28 mouse cellular contexts compared by ENCODE assay signal in genomic region chr6:58913551-58913950, GRCm38 (mm10). TPM values are rescaled to one million over a fixed set of nuclear protein-coding genes. Genes with fewer than 3 reads are reported as not detected.
DNase-seq lines count a peak whose midpoint lies in the region; ATAC-seq and TF ChIP-seq lines count a peak whose summit lies in the region.
"Had no signal": no experiment of that assay in that cellular context is flagged by ENCODE, and none has a peak within 500 bp of the region (broad histone marks: within the 10 kb centered on the region; RNA-seq: fewer than 3 reads in every experiment).

No protein-coding gene starts in this region.

- DNase-seq in intestine, embryonic 14.5 days (ENCODE audit: low spot score) = no peak
- DNase-seq in kidney, postnatal 0 days (ENCODE audit: low spot score) = peak; percentile 77
- DNase-seq in kidney, adult 9 months = no peak
- DNase-seq in lung, postnatal 36 days = no peak
- DNase-seq in stomach, postnatal 0 days (ENCODE audit: low spot score) = no peak
- DNase-seq: adrenal gland, adult 8-10 months; adrenal gland, postnatal 25 days; cerebellum, adult 11-12 months; cerebellum, adult 8-10 months; cerebellum, postnatal 10 days; cerebellum, postnatal 36 days; embryo, embryonic 11 days; gastrocnemius, postnatal 25 days; heart, adult 18-20 months; heart, postnatal 10 days; heart, postnatal 36 days had no signal

- no peaks in the 10 kb centered on the region for H3K9me3 ChIP-seq in intestine, embryonic 14.5 days (ENCODE audit: control insufficient read depth, low read length)
- H3K9me3 ChIP-seq in intestine, postnatal 0 days (ENCODE audit: control insufficient read depth) = no peaks in the 10 kb centered on the region
- no peaks in the 10 kb centered on the region for H3K9me3 ChIP-seq in kidney, postnatal 0 days (replicated peaks; ENCODE audit: low read length)
- no peaks in the 10 kb centered on the region for H3K9me3 ChIP-seq in lung, embryonic 15.5 days
- no peaks in the 10 kb centered on the region for H3K9me3 ChIP-seq in stomach, embryonic 16.5 days (replicated peaks; ENCODE audit: control insufficient read depth, low read length)
- no peaks in the 10 kb centered on the region for H3K9me3 ChIP-seq in stomach, postnatal 0 days (ENCODE audit: control insufficient read depth, low read length)
- H3K9me3 ChIP-seq: embryonic facial prominence, embryonic 10.5 days; embryonic facial prominence, embryonic 13.5 days; forebrain, embryonic 12.5 days; forebrain, embryonic 15.5 days; heart, embryonic 12.5 days; heart, embryonic 15.5 days; hindbrain, embryonic 10.5 days had no signal

- no peaks in the 10 kb centered on the region for H3K4me1 ChIP-seq in intestine, embryonic 14.5 days (replicated peaks; ENCODE audit: control insufficient read depth, insufficient read depth, low read length)
- H3K4me1 ChIP-seq in intestine, postnatal 0 days (replicated peaks; ENCODE audit: control insufficient read depth, insufficient read depth, low read length) = no peaks in the 10 kb centered on the region
- H3K4me1 ChIP-seq in kidney, postnatal 0 days (replicated peaks; ENCODE audit: insufficient read depth, low read length) = no peaks in the 10 kb centered on the region
- no peaks in the 10 kb centered on the region for H3K4me1 ChIP-seq in lung, embryonic 15.5 days
- H3K4me1 ChIP-seq in stomach, embryonic 16.5 days (ENCODE audit: control insufficient read depth, insufficient read depth, low read length) = no peaks in the 10 kb centered on the region
- no peaks in the 10 kb centered on the region for H3K4me1 ChIP-seq in stomach, postnatal 0 days (replicated peaks; ENCODE audit: control insufficient read depth, insufficient read depth)
- H3K4me1 ChIP-seq: embryonic facial prominence, embryonic 10.5 days; embryonic facial prominence, embryonic 13.5 days; forebrain, embryonic 12.5 days; forebrain, embryonic 15.5 days; heart, embryonic 12.5 days; heart, embryonic 15.5 days; hindbrain, embryonic 10.5 days had no signal

- ATAC-seq in intestine, embryonic 14.5 days (replicated peaks; ENCODE audit: low FRiP score, low TSS enrichment, low read depth) = no peak
- no peak for ATAC-seq in intestine, postnatal 0 days
- no peak for ATAC-seq in kidney, postnatal 0 days (replicated peaks; ENCODE audit: low FRiP score, low read depth)
- ATAC-seq in lung, embryonic 15.5 days (ENCODE audit: borderline replicate concordance, extremely low read depth, low FRiP score, low TSS enrichment) = peak; percentile 85
- peak; percentile 53; the same call in 1 of the 2 replicates for ATAC-seq in stomach, embryonic 16.5 days (ENCODE audit: insufficient read depth, low FRiP score)
- no peak for ATAC-seq in stomach, postnatal 0 days (ENCODE audit: low FRiP score, low TSS enrichment)
- ATAC-seq: activated CD4-positive, CD25-positive, alpha-beta regulatory T cell, adult 4 months; forebrain, embryonic 15.5 days had no signal

- no peak overlapping the region for H3K9ac ChIP-seq in intestine, embryonic 14.5 days (ENCODE audit: low read length)
- no peak overlapping the region for H3K9ac ChIP-seq in intestine, postnatal 0 days (ENCODE audit: low read depth, low read length)
- no peak overlapping the region for H3K9ac ChIP-seq in kidney, postnatal 0 days (ENCODE audit: low read depth, low read length)
- H3K9ac ChIP-seq in lung, embryonic 15.5 days = no peak overlapping the region
- H3K9ac ChIP-seq in stomach, embryonic 16.5 days (ENCODE audit: low read length) = no peak overlapping the region
- no peak overlapping the region for H3K9ac ChIP-seq in stomach, postnatal 0 days (ENCODE audit: low read length)
- H3K9ac ChIP-seq: embryonic facial prominence, embryonic 13.5 days; forebrain, embryonic 12.5 days; forebrain, embryonic 15.5 days; heart, embryonic 12.5 days; heart, embryonic 15.5 days had no signal

- TF ChIP-seq EP300 in stomach, postnatal 0 days (optimal IDR thresholded peaks at IDR 0.05) = no peak

- no peak overlapping the region for H3K4me3 ChIP-seq in intestine, embryonic 14.5 days (ENCODE audit: low read depth, low read length)
- H3K4me3 ChIP-seq in intestine, postnatal 0 days (ENCODE audit: low read depth, low read length) = no peak overlapping the region
- no peak overlapping the region for H3K4me3 ChIP-seq in kidney, postnatal 0 days (replicated peaks; ENCODE audit: low read depth, low read length)
- no peak overlapping the region for H3K4me3 ChIP-seq in lung, embryonic 15.5 days
- H3K4me3 ChIP-seq in stomach, embryonic 16.5 days (replicated peaks; ENCODE audit: low read length) = no peak overlapping the region
- no peak overlapping the region for H3K4me3 ChIP-seq in stomach, postnatal 0 days (ENCODE audit: low read depth, low read length)
- H3K4me3 ChIP-seq: embryonic facial prominence, embryonic 10.5 days; embryonic facial prominence, embryonic 13.5 days; erythroblast, embryonic 14.5 days; forebrain, embryonic 12.5 days; forebrain, embryonic 15.5 days; heart, embryonic 12.5 days; heart, embryonic 15.5 days; hindbrain, embryonic 10.5 days had no signal

- H3K4me2 ChIP-seq in intestine, embryonic 14.5 days (ENCODE audit: low read length) = no peak overlapping the region
- H3K4me2 ChIP-seq in intestine, postnatal 0 days (replicated peaks; ENCODE audit: low read depth) = no peak overlapping the region
- no peak overlapping the region for H3K4me2 ChIP-seq in kidney, postnatal 0 days (ENCODE audit: low read length)
- no peak overlapping the region for H3K4me2 ChIP-seq in lung, embryonic 15.5 days
- H3K4me2 ChIP-seq in stomach, embryonic 16.5 days (ENCODE audit: low read depth, low read length) = no peak overlapping the region
- H3K4me2 ChIP-seq in stomach, postnatal 0 days (replicated peaks; ENCODE audit: low read depth) = no peak overlapping the region
- H3K4me2 ChIP-seq: embryonic facial prominence, embryonic 13.5 days; forebrain, embryonic 12.5 days; forebrain, embryonic 15.5 days; heart, embryonic 12.5 days; heart, embryonic 15.5 days had no signal

- TF ChIP-seq CTCF in intestine, postnatal 0 days (IDR thresholded peaks at IDR 0.05; ENCODE audit: low read depth) = no peak
- no peak for TF ChIP-seq CTCF in kidney, postnatal 0 days (IDR thresholded peaks at IDR 0.05; ENCODE audit: low read depth)
- no peak for TF ChIP-seq CTCF in stomach, postnatal 0 days (IDR thresholded peaks at IDR 0.05; ENCODE audit: low read depth)

- no peaks in the 10 kb centered on the region for H3K27me3 ChIP-seq in intestine, embryonic 14.5 days (replicated peaks; ENCODE audit: control insufficient read depth, insufficient read depth, low read length)
- no peaks in the 10 kb centered on the region for H3K27me3 ChIP-seq in intestine, postnatal 0 days (replicated peaks; ENCODE audit: control insufficient read depth, insufficient read depth, low read length)
- H3K27me3 ChIP-seq in kidney, postnatal 0 days (ENCODE audit: insufficient read depth, low read length) = no peaks in the 10 kb centered on the region
- H3K27me3 ChIP-seq in lung, embryonic 15.5 days = no peaks in the 10 kb centered on the region
- no peaks in the 10 kb centered on the region for H3K27me3 ChIP-seq in stomach, embryonic 16.5 days (ENCODE audit: control insufficient read depth, insufficient read depth, low read length)
- no peaks in the 10 kb centered on the region for H3K27me3 ChIP-seq in stomach, postnatal 0 days (ENCODE audit: control insufficient read depth, insufficient read depth, low read length)
- H3K27me3 ChIP-seq: embryonic facial prominence, embryonic 13.5 days; forebrain, embryonic 12.5 days; forebrain, embryonic 15.5 days; heart, embryonic 12.5 days; heart, embryonic 15.5 days had no signal

- no peaks in the 10 kb centered on the region for H3K36me3 ChIP-seq in intestine, embryonic 14.5 days (ENCODE audit: control insufficient read depth, insufficient read depth, low read length)
- H3K36me3 ChIP-seq in intestine, postnatal 0 days (ENCODE audit: control insufficient read depth, insufficient read depth) = peaks cover 10% of the 10 kb centered on the region; the same call in 1 of the 2 replicates
- H3K36me3 ChIP-seq in kidney, postnatal 0 days (ENCODE audit: insufficient read depth, low read length) = no peaks in the 10 kb centered on the region
- H3K36me3 ChIP-seq in lung, embryonic 15.5 days = no peaks in the 10 kb centered on the region
- no peaks in the 10 kb centered on the region for H3K36me3 ChIP-seq in stomach, embryonic 16.5 days (ENCODE audit: control insufficient read depth, insufficient read depth, low read length)
- no peaks in the 10 kb centered on the region for H3K36me3 ChIP-seq in stomach, postnatal 0 days (ENCODE audit: control insufficient read depth, insufficient read depth, low read length)
- H3K36me3 ChIP-seq: embryonic facial prominence, embryonic 10.5 days; embryonic facial prominence, embryonic 13.5 days; forebrain, embryonic 12.5 days; hindbrain, embryonic 10.5 days had no signal

- peak overlapping the region; percentile 38; the same call in 1 of the 2 replicates for H3K27ac ChIP-seq in intestine, embryonic 14.5 days (ENCODE audit: low read depth)
- H3K27ac ChIP-seq in intestine, postnatal 0 days (ENCODE audit: low read depth, low read length) = no peak overlapping the region
- H3K27ac ChIP-seq in kidney, postnatal 0 days = no peak overlapping the region
- H3K27ac ChIP-seq in lung, embryonic 15.5 days = peak overlapping the region; percentile 44; the same call in 1 of the 2 replicates
- H3K27ac ChIP-seq in stomach, embryonic 16.5 days (ENCODE audit: low read length) = no peak overlapping the region
- H3K27ac ChIP-seq in stomach, postnatal 0 days (replicated peaks) = no peak overlapping the region
- H3K27ac ChIP-seq: embryonic facial prominence, embryonic 10.5 days; embryonic facial prominence, embryonic 13.5 days; forebrain, embryonic 12.5 days; forebrain, embryonic 15.5 days; heart, embryonic 15.5 days; hindbrain, embryonic 10.5 days had no signal

- 39% methylated on average over 3 of the region's 3 CpGs for WGBS in intestine, embryonic 14.5 days
- WGBS in intestine, postnatal 0 days = 53% methylated on average over 3 of the region's 3 CpGs
- 59% methylated on average over 3 of the region's 3 CpGs for WGBS in kidney, postnatal 0 days
- 40% methylated on average over 3 of the region's 3 CpGs for WGBS in lung, embryonic 15.5 days
- WGBS in stomach, embryonic 16.5 days = 39% methylated on average over 3 of the region's 3 CpGs
- WGBS in stomach, postnatal 0 days = 41% methylated on average over 3 of the region's 3 CpGs

RNA-seq across cellular contexts. Expression of gene Nap1l5, which starts 6.7 kb away (rescaled TPM):
- 11.2 and 11.5 TPM in 2 replicates for polyA plus RNA-seq in intestine, embryonic 14.5 days (2014; fragmentation: Nextera tagmentation; extraction: Ambion mirVana)
- 9.8 and 10.7 TPM in 2 replicates for polyA plus RNA-seq in intestine, postnatal 0 days (2015; fragmentation: Nextera tagmentation; extraction: Ambion mirVana)
- 0.83 and 0.92 TPM in 2 replicates for polyA plus RNA-seq in kidney, postnatal 0 days (2015; fragmentation: Nextera tagmentation; extraction: Ambion mirVana)
- 2.5 and 3.2 TPM in 2 replicates for polyA plus RNA-seq in lung, embryonic 15.5 days (2015; fragmentation: Nextera tagmentation; extraction: Ambion mirVana)
- 7.5 and 7.9 TPM in 2 replicates for polyA plus RNA-seq in stomach, embryonic 16.5 days (2015; fragmentation: Nextera tagmentation; extraction: Ambion mirVana)
- 7.5 and 9.3 TPM in 2 replicates for polyA plus RNA-seq in stomach, postnatal 0 days (2015; fragmentation: Nextera tagmentation; extraction: Ambion mirVana)
- polyA plus RNA-seq: erythroblast, embryonic 14.5 days had no signal

Comparison
In these comparisons a context has a peak if more than half of its experiments do, and no peak if none do; other contexts are left out.
1. ATAC-seq: peak in lung, embryonic 15.5 days (single experiment) and stomach, embryonic 16.5 days (single experiment); none in intestine, embryonic 14.5 days (single experiment), intestine, postnatal 0 days (single experiment), kidney, postnatal 0 days (single experiment) and stomach, postnatal 0 days (single experiment).
2. H3K27ac ChIP-seq: peak in intestine, embryonic 14.5 days (single experiment) and lung, embryonic 15.5 days (single experiment); none in intestine, postnatal 0 days (single experiment), kidney, postnatal 0 days (single experiment), stomach, embryonic 16.5 days (single experiment) and stomach, postnatal 0 days (single experiment).